Mouse (Mus musculus) CH12.LX (cell line): Measurements from ENCODE around the gene Ipo7. TPM values are rescaled to one million over a fixed set of nuclear protein-coding genes. Genes with fewer than 3 reads are reported as not detected.

Experiments
- DNase-seq: peaks from one replicate; pipeline ENCODE4 v3.0.0-alpha.2; 2013; ENCODE audit errors: extremely low read depth
- H3K27ac ChIP-seq: 2 replicates; pipeline ENCODE4 v1.5.1; 2012; ENCODE audit warnings: low read depth, mild to moderate bottlenecking, control low read depth, moderate library complexity; ENCODE audit not compliant: insufficient read depth
- H3K27me3 ChIP-seq: replicated peaks from 2 replicates; pipeline ENCODE3; 2012; ENCODE audit warnings: inconsistent platforms
- H3K36me3 ChIP-seq, 2 experiments: replicated peaks in 1 of 2; 2 replicates each; pipeline versions ENCODE3 to v1.6.1; 2012; ENCODE audit warnings: inconsistent platforms in 1 of 2, low read length in 1 of 2, mild to moderate bottlenecking in 1 of 2, mixed read lengths in 1 of 2, moderate library complexity in 1 of 2; ENCODE audit not compliant: control insufficient read depth in 1 of 2, insufficient read depth in 1 of 2
- H3K4me1 ChIP-seq, 2 experiments: 2 replicates each; pipeline ENCODE4 v1.6.1; 2012; ENCODE audit warnings: inconsistent platforms in 1 of 2, moderate library complexity in 1 of 2; ENCODE audit not compliant: insufficient read depth in 2 of 2, control insufficient read depth in 1 of 2
- H3K4me2 ChIP-seq: 2 replicates; pipeline ENCODE4 v1.6.1; 2012; ENCODE audit warnings: low read depth, mild to moderate bottlenecking, control low read depth; ENCODE audit not compliant: poor library complexity, insufficient read depth, severe bottlenecking
- H3K4me3 ChIP-seq, 3 experiments: fragments of 150-350 bp in 1 of 3; sonication (generic) in 1 of 3; replicated peaks in 1 of 3; 2 replicates each; pipeline versions ENCODE3 to v1.5.1; 2011 to 2012; ENCODE audit warnings: low read depth in 2 of 3, low read length in 2 of 3, mild to moderate bottlenecking in 2 of 3, moderate library complexity in 2 of 3, control low read depth in 1 of 3, improper control_type of control experiment in 1 of 3, inconsistent platforms in 1 of 3, mixed read lengths in 1 of 3; ENCODE audit not compliant: poor library complexity in 1 of 3
- H3K79me2 ChIP-seq: replicated peaks from 2 replicates; pipeline ENCODE4 v1.6.1; 2012; ENCODE audit warnings: mild to moderate bottlenecking, moderate library complexity; ENCODE audit not compliant: control insufficient read depth, poor library complexity, insufficient read depth, severe bottlenecking; ENCODE audit errors: extremely low read depth
- H3K9ac ChIP-seq: 2 replicates; pipeline ENCODE4 v1.6.1; 2012; ENCODE audit warnings: low read depth, mild to moderate bottlenecking, control low read depth, moderate library complexity; ENCODE audit not compliant: insufficient read depth
- H3K9me3 ChIP-seq: replicated peaks from 2 replicates; pipeline ENCODE3; 2012; ENCODE audit warnings: low read length, inconsistent platforms, mixed read lengths
- CTCF ChIP-seq, 2 experiments: IDR thresholded peaks in 1 of 2; conservative IDR thresholded peaks in 1 of 2; 2 replicates each; pipeline ENCODE4 v1.5.1; 2011 to 2012; ENCODE audit warnings: low read depth in 2 of 2, low read length in 2 of 2, improper control_type of control experiment in 1 of 2, inconsistent platforms in 1 of 2, mild to moderate bottlenecking in 1 of 2, moderate library complexity in 1 of 2
- E2F4 ChIP-seq: IDR thresholded peaks from 2 replicates; pipeline ENCODE4 v1.6.1; 2011; ENCODE audit warnings: low read depth, low read length, improper control_type of control experiment; ENCODE audit not compliant: insufficient replicate concordance
- GABPA ChIP-seq: IDR thresholded peaks from 2 replicates; pipeline ENCODE4 v1.6.1; 2012; ENCODE audit warnings: low read depth, low read length, improper control_type of control experiment, inconsistent platforms; ENCODE audit not compliant: insufficient replicate concordance
- HCFC1 ChIP-seq: IDR thresholded peaks from 2 replicates; pipeline ENCODE4 v1.6.1; 2012; ENCODE audit warnings: low read depth, mild to moderate bottlenecking, inconsistent platforms, low read length, improper control_type of control experiment
- IRF4 ChIP-seq: IDR thresholded peaks from 2 replicates; pipeline ENCODE4 v1.6.1; 2014; ENCODE audit warnings: low read depth, mild to moderate bottlenecking, inconsistent platforms, low read length, improper control_type of control experiment
- KAT2A ChIP-seq: IDR thresholded peaks from 2 replicates; pipeline ENCODE4 v1.6.1; 2012; ENCODE audit warnings: low read length, improper control_type of control experiment, inconsistent platforms; ENCODE audit not compliant: insufficient replicate concordance
- MXI1 ChIP-seq: IDR thresholded peaks from 2 replicates; pipeline ENCODE4 v1.6.1; 2011; ENCODE audit warnings: mild to moderate bottlenecking, low read depth, low read length, improper control_type of control experiment
- NRF1 ChIP-seq: IDR thresholded peaks from 2 replicates; pipeline ENCODE4 v1.6.1; 2014; ENCODE audit warnings: low read depth, mild to moderate bottlenecking, inconsistent platforms, low read length, improper control_type of control experiment, moderate library complexity
- POLR2A ChIP-seq: IDR thresholded peaks from 2 replicates; pipeline ENCODE4 v1.6.1; 2011; ENCODE audit warnings: low read depth, mild to moderate bottlenecking, improper control_type of control experiment, low read length
- SIN3A ChIP-seq: IDR thresholded peaks from 2 replicates; pipeline ENCODE4 v1.6.1; 2012; ENCODE audit warnings: low read length, improper control_type of control experiment, inconsistent platforms
- SMC3 ChIP-seq: IDR thresholded peaks from 2 replicates; pipeline ENCODE4 v1.6.1; 2011; ENCODE audit warnings: low read depth, low read length, improper control_type of control experiment
- UBTF ChIP-seq: IDR thresholded peaks from 2 replicates; pipeline ENCODE4 v1.6.1; 2012; ENCODE audit warnings: low read depth, mild to moderate bottlenecking, inconsistent platforms, low read length, improper control_type of control experiment, moderate library complexity
- USF1 ChIP-seq: IDR thresholded peaks from 2 replicates; pipeline ENCODE4 v1.6.1; 2014; ENCODE audit warnings: low read depth, mild to moderate bottlenecking, inconsistent platforms, low read length, improper control_type of control experiment
- USF2 ChIP-seq: conservative IDR thresholded peaks from 2 replicates; pipeline ENCODE4 v1.6.1; 2011; ENCODE audit warnings: low read depth, low read length, improper control_type of control experiment
- ZKSCAN1 ChIP-seq: IDR thresholded peaks from 2 replicates; pipeline ENCODE4 v1.6.1; 2012; ENCODE audit warnings: low read depth, inconsistent platforms, low read length, improper control_type of control experiment, borderline replicate concordance
- ZNF384 ChIP-seq: IDR thresholded peaks from 2 replicates; pipeline ENCODE4 v1.6.1; 2012; ENCODE audit warnings: low read depth, low read length, improper control_type of control experiment, inconsistent platforms
- dilution Hi-C: fragments of 300-500 bp; cut with MboI; formaldehyde crosslinking; loops from 2 replicates; pipeline ENCODE4 v1.14.3; 2020; ENCODE audit warnings: low sequenced_read_pairs; ENCODE audit not compliant: extremely low pct_unique_long_range_greater_than_20kb, extremely low pct_ligation_motif_present
- in situ Hi-C: fragments of 300-500 bp; cut with MboI; formaldehyde crosslinking; loops from 3 replicates; pipeline ENCODE4 v1.14.3; 2019; ENCODE audit warnings: low sequenced_read_pairs, low pct_ligation_motif_present, low pct_unique_long_range_greater_than_20kb, mixed read lengths
- polyA plus RNA-seq: library from polyadenylated mRNA; unstranded; fragments of >175 nt; gene quantifications from 2 replicates; pipeline ENCODE4 v1.2.1, GENCODE M21; 2012; ENCODE audit warnings: low read depth; ENCODE audit not compliant: insufficient read length
- total RNA-seq, 2 experiments: library from RNA; depleted of rRNA; stranded (reverse); fragments of 300-350 nt in 1 of 2; fragments of >200 nt in 1 of 2; gene quantifications; 2 replicates each; pipeline ENCODE4 v1.2.3; 2012 to 2014

Ipo7 gene
- total and polyA plus RNA-seq, 3 experiments = 126 to 183 (median 181) TPM

GRCm38 (mm10) chr7:109968924-109969450 lies 49.1 kb upstream of the Ipo7 start:
- no peak overlapping the region for H3K4me3 ChIP-seq
- peaks cover 5 to 13% of the 10 kb centered on the region in 2 experiments for H3K36me3 ChIP-seq
- in situ Hi-C loops = no loop called here
- H3K27ac ChIP-seq = no peak overlapping the region
- dilution Hi-C loops = no loop called here
- no peak overlapping the region for H3K4me2 ChIP-seq
- no peak for DNase-seq
- no peaks in the 10 kb centered on the region for H3K79me2 ChIP-seq
- no peak overlapping the region for H3K9ac ChIP-seq
- H3K9me3 ChIP-seq = peaks cover 3% of the 10 kb centered on the region
- H3K4me1 ChIP-seq = peaks cover 2 to 17% of the 10 kb centered on the region in 2 experiments; a peak in 2 of 4 replicates
- H3K27me3 ChIP-seq = no peaks in the 10 kb centered on the region
- TF ChIP-seq POLR2A (no peak), GABPA (no peak), IRF4 (no peak), ZNF384 (no peak), CTCF (conservative IDR thresholded peaks at IDR 0.05 in 1 of 2, IDR thresholded peaks at IDR 0.05 in 1 of 2; ENCODE audit: low read depth in 2 of 2, low read length in 2 of 2) (peak in 1 of 2 experiments; percentile 31; a peak in 2 of 4 replicates), SIN3A (no peak)

GRCm38 (mm10) chr7:109969542-109969941 lies 48.5 kb upstream of the Ipo7 start:
- Histone ChIP-seq H3K36me3 (peaks cover 5 to 13% of the 10 kb centered on the region in 2 experiments), H3K4me1 (peaks cover 2 to 17% of the 10 kb centered on the region in 2 experiments; a peak in 2 of 4 replicates), H3K9me3 (peaks cover 3% of the 10 kb centered on the region), H3K4me3 (no peak overlapping the region), H3K27me3 (no peaks in the 10 kb centered on the region), H3K27ac (no peak overlapping the region), H3K9ac (no peak overlapping the region), H3K79me2 (no peaks in the 10 kb centered on the region), H3K4me2 (no peak overlapping the region)
- dilution Hi-C loops = no loop called here
- no peak for TF ChIP-seq HCFC1
- no peak for TF ChIP-seq MXI1
- no peak for TF ChIP-seq USF2
- TF ChIP-seq E2F4 = no peak
- TF ChIP-seq KAT2A = no peak
- no peak for TF ChIP-seq NRF1
- no peak for TF ChIP-seq SIN3A
- TF ChIP-seq USF1 = no peak
- no peak for TF ChIP-seq ZKSCAN1
- TF ChIP-seq ZNF384 = no peak
- no peak for TF ChIP-seq SMC3
- TF ChIP-seq UBTF = no peak
- in situ Hi-C loops = no loop called here
- no peak for DNase-seq
